Mouse (Mus musculus): ENCODE results near the gene Spdye4c.

The Spdye4c gene

GRCm38 (mm10) chr2:128601534-128601933 is 10.5 kb downstream of the Spdye4c start:
- DNase-seq (ENCODE audit: low read depth, low spot score) = no peak

- DNase-seq (ENCODE audit: low read depth, low spot score) = no peak
Measured at GRCm38 (mm10) chr2:128609286-128609685, 18.3 kb downstream of the Spdye4c start.

DNA sequence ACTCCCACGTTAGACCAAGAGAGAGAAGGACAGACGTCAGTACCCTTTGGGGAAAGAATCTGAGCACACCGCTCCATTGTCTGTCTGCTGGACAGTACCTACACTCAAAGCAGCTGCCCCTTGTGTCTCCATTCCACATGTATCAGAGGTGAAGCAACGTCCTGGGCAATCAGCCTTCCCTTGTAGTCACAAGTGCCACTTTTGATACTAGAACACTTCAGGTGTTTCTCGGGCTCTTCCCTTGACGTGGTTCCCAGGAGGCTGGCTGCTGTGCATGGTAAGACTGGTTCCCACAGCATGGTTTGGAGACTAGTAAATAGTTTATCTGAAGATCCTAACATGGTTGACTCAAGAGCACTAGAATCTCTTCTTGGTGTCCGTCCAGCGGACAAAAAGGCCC is 20.2 kb downstream of the Spdye4c start:
- no peak for DNase-seq (ENCODE audit: low read depth, low spot score)

DNA sequence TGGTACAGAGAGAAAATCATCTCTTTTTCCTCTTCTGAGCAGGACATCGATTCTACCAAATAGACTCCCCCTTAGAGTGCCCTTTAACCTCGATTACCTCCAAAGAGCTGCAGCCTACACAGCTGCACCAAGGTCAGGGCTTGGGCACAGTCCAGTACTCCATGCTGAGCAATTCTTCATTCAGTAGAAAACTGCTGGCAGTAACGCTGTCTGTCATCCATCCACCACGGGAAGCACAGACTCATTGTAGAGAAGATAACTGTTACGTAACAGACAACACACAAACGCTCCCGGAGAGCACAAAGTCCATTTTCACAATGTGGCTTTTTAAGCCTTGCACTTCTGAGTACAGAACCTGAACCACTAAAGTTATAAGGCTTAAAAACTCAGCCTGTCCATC is 21.3 kb downstream of the Spdye4c start:
- DNase-seq (ENCODE audit: low read depth, low spot score) = no peak

DNA sequence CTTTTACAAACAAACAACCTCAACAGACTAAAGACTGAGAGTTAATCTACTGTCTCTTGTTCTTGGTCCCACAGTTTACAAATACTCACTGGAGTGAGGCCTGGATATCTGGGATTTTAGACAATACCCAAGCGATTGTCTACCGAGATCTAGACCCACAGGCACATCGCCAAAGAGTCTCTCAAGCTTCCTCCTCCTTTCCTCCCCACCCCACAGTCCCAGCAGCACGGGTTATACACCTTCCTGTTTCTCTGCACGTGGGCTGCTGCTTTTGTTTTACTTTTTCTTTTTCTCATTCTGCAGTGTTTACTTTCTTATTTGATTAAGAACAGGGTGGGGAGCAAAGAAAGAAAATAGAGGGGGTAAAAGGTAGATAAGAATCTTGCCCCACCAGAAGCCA is 22.4 kb downstream of the Spdye4c start:
- DNase-seq (ENCODE audit: low read depth, low spot score) = no peak

DNA sequence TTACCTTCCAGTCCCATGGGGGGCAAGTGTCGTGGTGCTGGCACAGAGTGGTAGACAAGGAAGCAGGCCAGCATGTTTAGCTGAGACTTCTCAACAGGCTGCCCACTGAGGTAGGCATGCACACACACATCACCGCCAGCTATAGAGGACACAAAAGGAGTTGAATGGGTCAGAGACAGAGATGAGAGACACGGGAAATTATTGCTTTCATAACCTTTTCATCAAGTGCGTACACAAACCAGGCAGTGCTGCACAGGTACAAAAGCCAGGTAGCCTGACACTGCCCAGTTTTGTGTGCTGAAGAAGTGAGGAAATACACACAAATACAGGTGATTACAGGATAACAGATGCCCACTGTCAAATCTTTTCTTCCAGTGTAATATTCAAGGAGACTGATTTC is 24.4 kb downstream of the Spdye4c start:
- no peak for DNase-seq (ENCODE audit: low read depth, low spot score)

DNA sequence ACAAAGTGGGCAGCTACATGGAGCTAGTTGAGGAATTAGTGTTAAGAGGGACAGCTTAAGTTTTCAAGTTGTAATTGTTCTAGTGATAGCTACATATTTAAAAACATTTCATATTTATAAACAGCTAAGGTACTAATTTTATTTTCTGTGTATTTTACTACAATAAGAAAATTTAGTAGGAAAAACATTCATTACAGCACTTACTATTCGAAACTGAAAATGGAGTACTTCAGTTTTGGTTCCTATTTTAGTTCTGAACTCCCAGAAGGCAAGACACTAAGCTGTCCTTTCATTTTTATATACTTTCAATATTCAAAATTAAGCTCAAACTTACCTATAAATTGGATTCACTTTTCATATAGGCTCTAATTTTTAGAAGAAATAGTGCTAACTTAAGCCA is 29.6 kb downstream of the Spdye4c start:
- DNase-seq (ENCODE audit: low read depth, low spot score) = no peak

Measured in retina, adult 2 months (tissue).